Mouse (Mus musculus) embryonic facial prominence, embryonic 12.5 days (tissue): ENCODE results near the gene Mip. TPM values are rescaled to one million over a fixed set of nuclear protein-coding genes. Genes with fewer than 3 reads are reported as not detected.

Source experiments
- ATAC-seq: fragments of 200-750 bp; cut with Nextera tagmentation; 2 replicates; pipeline ENCODE4 v1.8.0; 2017; ENCODE audit not compliant: insufficient number of reproducible peaks, insufficient read depth, low FRiP score, low TSS enrichment
- H3K27ac ChIP-seq: fragments of 300-500 bp; sonication (generic); 2 replicates; pipeline ENCODE4 v1.5.1; 2016; ENCODE audit warnings: mild to moderate bottlenecking
- H3K27me3 ChIP-seq: fragments of 300-500 bp; sonication (generic); 2 replicates; pipeline ENCODE4 v1.6.1; 2016; ENCODE audit warnings: mild to moderate bottlenecking, moderate library complexity
- H3K36me3 ChIP-seq: fragments of 300-500 bp; sonication (generic); 2 replicates; pipeline ENCODE4 v1.6.1; 2016; ENCODE audit warnings: mild to moderate bottlenecking
- H3K4me1 ChIP-seq: fragments of 300-500 bp; sonication (generic); 2 replicates; pipeline ENCODE4 v1.6.1; 2016
- H3K4me2 ChIP-seq: fragments of 300-500 bp; sonication (generic); replicated peaks from 2 replicates; pipeline ENCODE4 v1.6.1; 2016; ENCODE audit warnings: mild to moderate bottlenecking, moderate library complexity
- H3K4me3 ChIP-seq: fragments of 300-500 bp; sonication (generic); 2 replicates; pipeline ENCODE4 v1.5.1; 2016; ENCODE audit warnings: mild to moderate bottlenecking
- H3K9ac ChIP-seq: fragments of 300-500 bp; sonication (generic); 2 replicates; pipeline ENCODE4 v1.6.1; 2016; ENCODE audit warnings: mild to moderate bottlenecking, moderate library complexity
- H3K9me3 ChIP-seq: fragments of 300-500 bp; sonication (generic); 2 replicates; pipeline ENCODE4 v1.6.1; 2016; ENCODE audit warnings: mild to moderate bottlenecking, moderate library complexity
- WGBS: fragments of 180-500 bp; shearing (Covaris S2); methylation state at CpG from one replicate; pipeline ENCODE4 v1.1.7; 2016; 5-methylcytosine and 5-hydroxymethylcytosine counted together
- polyA plus RNA-seq: library from polyadenylated mRNA; unstranded; fragments of >200 nt; fragmentation: Nextera tagmentation; extraction: Ambion mirVana; gene quantifications from 2 replicates; pipeline ENCODE4 v1.2.1, GENCODE M21; 2016

Mip gene
- polyA plus RNA-seq, 1 experiment from 2014 or later, result 1.1 TPM

DNA sequence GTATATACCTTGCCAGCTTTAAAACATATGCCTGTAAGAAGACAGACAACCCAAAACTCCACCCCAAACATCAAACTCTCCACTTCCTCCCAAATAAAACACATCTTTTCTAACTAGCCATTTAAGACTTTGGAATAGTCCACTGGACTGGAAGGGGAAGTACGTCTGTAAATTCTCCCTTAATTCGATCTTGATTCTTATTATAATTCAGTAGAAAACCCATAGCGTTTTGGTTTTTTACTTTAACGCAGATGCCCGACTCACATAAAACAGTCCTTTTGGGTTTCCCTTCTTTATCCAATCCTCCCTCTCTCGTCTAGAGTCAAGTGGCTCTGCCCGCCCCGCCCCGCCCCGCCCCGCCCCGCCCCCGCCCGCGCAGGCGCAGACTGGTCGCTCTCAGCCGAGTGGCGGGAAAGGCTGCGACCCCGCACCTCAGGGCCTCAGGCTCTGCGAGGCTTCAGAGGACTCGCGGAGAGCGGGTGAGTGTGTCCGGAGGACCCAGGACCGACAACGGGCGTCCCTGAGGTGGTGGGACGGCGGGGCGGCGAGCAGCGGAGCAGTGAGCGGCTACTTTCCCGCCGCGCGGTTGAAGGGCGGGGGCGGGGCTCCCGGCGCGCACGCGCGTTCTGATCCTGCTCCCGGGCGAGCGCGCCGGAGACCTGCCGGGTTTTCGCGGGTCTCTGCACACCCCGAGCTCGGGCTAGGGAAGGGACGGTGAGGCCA is 6.2 kb downstream of the Mip start, which contains the start of gene Timeless:
Gene Timeless (plus strand): TSS at position 369 of the 723 bp plus-strand sequence.
- Histone ChIP-seq H3K4me1 (peaks cover 27% of the 10 kb centered on the region), H3K27ac (peak within 1 kb of the TSS; percentile 92), H3K9me3 (no peaks in the 10 kb centered on the region), H3K27me3 (no peaks in the 10 kb centered on the region), H3K4me2 (peak within 1 kb of the TSS; percentile 55), H3K36me3 (no peaks in the 10 kb centered on the region), H3K4me3 (peak within 1 kb of the TSS; percentile 62), H3K9ac (peak within 1 kb of the TSS; percentile 75)
- ATAC-seq, result peak; percentile 87
- WGBS, result under 1% methylated on average over 57 of the region's 58 CpGs

DNA sequence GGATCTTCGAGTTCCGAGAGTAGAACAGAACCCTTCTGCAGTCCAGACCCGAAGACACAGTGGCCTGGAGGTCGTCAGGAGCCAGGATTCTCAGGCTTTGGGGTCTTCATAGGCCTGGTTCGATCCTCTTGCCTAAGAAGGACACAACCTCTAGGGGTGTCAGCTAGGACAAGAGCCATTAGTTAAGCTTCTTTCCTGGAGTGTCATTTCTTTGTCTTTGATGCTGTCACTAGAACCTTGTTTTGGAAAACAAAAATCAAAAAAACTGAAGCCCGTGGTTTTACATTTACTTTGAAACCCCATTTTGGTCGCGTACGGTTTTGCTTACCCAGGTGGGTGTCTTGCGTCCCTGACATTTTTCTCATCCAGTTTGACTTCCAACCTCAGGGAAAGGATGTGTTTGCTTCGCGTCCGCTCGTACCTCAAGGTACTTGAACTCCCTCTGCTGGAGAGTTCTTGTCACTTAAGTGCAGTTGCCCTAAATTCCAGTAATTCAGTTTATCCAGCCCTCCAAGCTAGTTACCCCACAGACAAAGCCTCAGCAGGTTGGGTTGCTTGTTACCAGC is 6.9 kb downstream of the Mip start:
- H3K36me3 ChIP-seq, result no peaks in the 10 kb centered on the region
- peak overlapping the region; percentile 92 for H3K27ac ChIP-seq
- peak overlapping the region; percentile 75 for H3K9ac ChIP-seq
- peak overlapping the region; percentile 55 for H3K4me2 ChIP-seq
- H3K9me3 ChIP-seq, result no peaks in the 10 kb centered on the region
- H3K27me3 ChIP-seq, result no peaks in the 10 kb centered on the region
- 0% methylated on average over 14 of the region's 14 CpGs for WGBS
- peaks cover 28% of the 10 kb centered on the region for H3K4me1 ChIP-seq
- ATAC-seq, result no peak
- H3K4me3 ChIP-seq, result peak overlapping the region; percentile 62

DNA sequence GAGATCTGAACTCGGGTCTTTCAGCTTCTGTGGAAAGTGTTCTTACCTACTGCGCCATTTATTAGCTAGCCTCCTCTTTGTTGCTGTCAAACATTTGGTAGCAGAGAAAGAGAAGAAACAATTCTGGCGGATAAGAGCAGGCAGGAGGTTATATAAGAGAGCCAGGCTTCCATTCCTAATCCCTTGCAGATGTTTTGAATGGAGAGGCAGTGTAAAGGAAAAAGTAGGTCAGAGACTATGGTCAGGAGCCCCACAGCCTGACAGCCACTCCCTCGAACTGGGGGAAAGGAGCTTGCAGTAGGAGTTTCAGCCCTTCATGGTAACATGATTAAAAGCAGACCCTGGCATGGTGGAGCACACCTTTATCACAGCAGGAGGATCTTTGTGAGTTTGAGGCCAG is 10.7 kb downstream of the Mip start:
- Histone ChIP-seq H3K4me3 (no peak overlapping the region), H3K36me3 (peaks cover 17% of the 10 kb centered on the region), H3K9ac (no peak overlapping the region), H3K27me3 (no peaks in the 10 kb centered on the region), H3K9me3 (no peaks in the 10 kb centered on the region), H3K4me2 (0 out of 2 replicates have a peak overlapping the region, but pooled peaks have one; percentile 3), H3K27ac (peak overlapping the region; percentile 73), H3K4me1 (peaks cover 30% of the 10 kb centered on the region)
- ATAC-seq, result no peak
- 42% methylated on average over 4 of the region's 4 CpGs for WGBS

DNA sequence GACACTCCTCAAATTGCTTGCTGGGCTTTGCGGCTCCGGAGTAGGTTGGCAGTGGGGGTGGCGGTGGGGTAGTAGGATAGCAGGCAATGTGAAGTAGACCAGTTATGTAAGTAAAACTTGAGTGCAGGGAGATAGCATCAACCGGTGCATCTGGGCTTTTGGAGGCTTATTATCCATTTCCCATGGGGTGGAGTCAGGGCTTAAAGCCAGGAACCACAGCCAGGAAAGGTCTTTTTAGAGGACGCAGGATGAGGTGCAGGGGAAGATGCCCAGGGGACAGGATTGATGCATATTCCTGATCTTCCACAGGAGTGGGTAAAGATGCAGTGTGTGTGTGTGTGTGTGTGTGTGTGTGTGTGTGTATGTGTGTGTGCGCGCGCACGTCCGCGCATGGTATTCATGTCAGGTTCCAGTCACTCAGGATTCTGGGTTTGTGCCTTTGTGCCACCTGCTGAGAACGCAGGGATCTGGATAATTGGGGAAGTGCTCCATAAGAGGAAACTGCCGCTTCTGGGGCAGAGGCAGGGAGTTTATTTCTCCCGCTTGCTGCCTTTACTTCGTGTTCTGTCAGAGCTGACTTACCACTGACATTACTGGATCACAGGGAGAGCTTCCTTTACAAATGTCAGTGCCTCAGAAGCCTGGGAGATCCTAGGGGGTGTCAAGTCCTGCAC is 12.3 kb downstream of the Mip start:
- no peak overlapping the region for H3K4me2 ChIP-seq
- no peak for ATAC-seq
- H3K9me3 ChIP-seq, result no peaks in the 10 kb centered on the region
- no peak overlapping the region for H3K4me3 ChIP-seq
- no peak overlapping the region; the same call in 1 of the 2 replicates for H3K27ac ChIP-seq
- H3K27me3 ChIP-seq, result no peaks in the 10 kb centered on the region
- peaks cover 30% of the 10 kb centered on the region for H3K4me1 ChIP-seq
- no peak overlapping the region for H3K9ac ChIP-seq
- WGBS, result 67% methylated on average over 15 of the region's 15 CpGs
- peaks cover 33% of the 10 kb centered on the region for H3K36me3 ChIP-seq

DNA sequence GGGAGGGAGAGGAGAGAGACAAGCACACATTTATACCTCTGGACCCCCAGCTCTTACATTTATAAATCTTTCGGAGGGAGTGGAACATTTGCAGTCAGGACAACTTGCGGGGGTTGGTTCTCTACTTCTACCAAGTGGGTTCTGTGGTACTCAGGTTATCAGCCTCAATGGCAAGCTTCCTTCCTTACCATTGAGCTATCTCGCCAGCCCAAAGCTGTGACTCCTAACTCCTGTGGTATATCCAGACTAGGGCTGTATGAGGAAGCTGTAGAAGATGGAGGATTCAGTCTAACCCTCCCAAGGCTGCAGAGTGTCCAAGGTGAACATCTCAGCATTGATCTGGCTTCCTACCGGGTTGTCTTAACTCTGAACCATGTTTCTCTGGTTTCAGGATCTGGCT is 13.5 kb downstream of the Mip start:
- H3K36me3 ChIP-seq, result peaks cover 44% of the 10 kb centered on the region
- H3K9me3 ChIP-seq, result no peaks in the 10 kb centered on the region
- no peaks in the 10 kb centered on the region for H3K27me3 ChIP-seq
- ATAC-seq, result no peak
- H3K4me1 ChIP-seq, result peaks cover 25% of the 10 kb centered on the region
- H3K27ac ChIP-seq, result no peak overlapping the region
- no peak overlapping the region for H3K9ac ChIP-seq
- no peak overlapping the region for H3K4me2 ChIP-seq
- 88% methylated on average over 4 of the region's 4 CpGs for WGBS
- H3K4me3 ChIP-seq, result no peak overlapping the region

DNA sequence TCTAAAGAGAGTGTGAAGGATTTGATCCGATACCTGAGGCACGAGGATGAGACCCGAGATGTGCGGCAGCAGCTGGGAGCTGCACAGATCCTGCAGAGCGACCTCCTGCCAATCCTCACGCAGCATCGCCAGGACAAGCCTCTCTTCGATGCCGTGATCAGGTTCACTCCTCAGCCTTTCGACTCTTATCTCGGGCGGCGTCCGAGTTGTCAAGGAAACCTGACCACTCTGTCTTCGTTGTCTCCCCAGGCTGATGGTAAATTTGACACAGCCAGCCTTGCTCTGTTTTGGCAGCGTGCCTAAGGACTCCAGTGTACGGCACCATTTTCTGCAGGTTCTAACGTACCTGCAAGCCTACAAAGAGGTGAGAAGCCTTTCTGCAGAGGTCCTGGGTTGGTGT is 14.5 kb downstream of the Mip start:
- H3K4me2 ChIP-seq, result no peak overlapping the region
- H3K4me1 ChIP-seq, result peaks cover 22% of the 10 kb centered on the region
- ATAC-seq, result no peak
- no peaks in the 10 kb centered on the region for H3K9me3 ChIP-seq
- no peak overlapping the region for H3K9ac ChIP-seq
- 91% methylated on average over 18 of the region's 18 CpGs for WGBS
- no peak overlapping the region for H3K4me3 ChIP-seq
- H3K27me3 ChIP-seq, result no peaks in the 10 kb centered on the region
- H3K27ac ChIP-seq, result no peak overlapping the region
- peaks cover 54% of the 10 kb centered on the region for H3K36me3 ChIP-seq

DNA sequence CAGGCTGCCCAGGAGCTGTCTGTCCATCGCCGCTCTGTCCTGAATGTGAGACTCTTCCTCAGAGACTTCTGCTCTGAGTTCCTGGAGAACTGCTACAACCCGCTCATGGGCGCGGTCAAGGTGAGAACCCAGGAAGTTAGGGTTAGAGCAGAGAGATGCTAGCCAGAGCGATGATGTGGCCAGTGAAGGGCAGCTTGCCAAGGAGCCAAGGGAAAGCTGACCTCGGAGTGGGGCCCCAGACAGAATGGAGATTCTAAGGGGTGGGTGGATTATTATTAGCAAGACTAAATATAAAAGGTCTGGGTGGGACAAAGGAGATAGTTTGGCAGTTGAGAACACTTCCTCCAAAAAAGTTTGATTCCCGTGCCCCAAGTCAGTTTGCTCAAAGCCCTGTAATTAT is 17.6 kb downstream of the Mip start:
- H3K9me3 ChIP-seq, result no peaks in the 10 kb centered on the region
- no peaks in the 10 kb centered on the region for H3K27me3 ChIP-seq
- H3K36me3 ChIP-seq, result peaks cover 84% of the 10 kb centered on the region
- no peak overlapping the region for H3K4me2 ChIP-seq
- H3K4me1 ChIP-seq, result peaks cover 2% of the 10 kb centered on the region
- H3K9ac ChIP-seq, result no peak overlapping the region
- H3K4me3 ChIP-seq, result no peak overlapping the region
- ATAC-seq, result no peak
- no peak overlapping the region for H3K27ac ChIP-seq
- 93% methylated on average over 8 of the region's 8 CpGs for WGBS

DNA sequence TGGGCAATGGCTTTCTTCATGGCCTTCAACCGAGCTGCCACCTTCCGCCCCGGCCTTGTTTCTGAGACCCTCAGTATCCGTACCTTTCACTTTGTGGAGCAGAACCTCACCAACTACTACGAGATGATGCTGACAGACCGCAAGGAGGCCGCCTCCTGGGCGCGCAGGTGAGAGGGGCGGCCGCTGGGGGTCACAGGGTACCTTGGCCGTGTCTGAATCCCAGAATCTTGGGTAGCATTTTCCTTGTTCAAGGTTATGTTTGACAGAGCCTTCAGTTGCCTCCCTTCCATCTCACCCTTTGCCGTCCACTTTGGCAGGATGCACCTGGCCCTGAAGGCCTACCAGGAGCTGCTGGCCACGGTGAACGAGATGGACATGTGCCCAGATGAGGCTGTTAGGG is 18.5 kb downstream of the Mip start:
- H3K36me3 ChIP-seq, result peaks cover 89% of the 10 kb centered on the region

DNA sequence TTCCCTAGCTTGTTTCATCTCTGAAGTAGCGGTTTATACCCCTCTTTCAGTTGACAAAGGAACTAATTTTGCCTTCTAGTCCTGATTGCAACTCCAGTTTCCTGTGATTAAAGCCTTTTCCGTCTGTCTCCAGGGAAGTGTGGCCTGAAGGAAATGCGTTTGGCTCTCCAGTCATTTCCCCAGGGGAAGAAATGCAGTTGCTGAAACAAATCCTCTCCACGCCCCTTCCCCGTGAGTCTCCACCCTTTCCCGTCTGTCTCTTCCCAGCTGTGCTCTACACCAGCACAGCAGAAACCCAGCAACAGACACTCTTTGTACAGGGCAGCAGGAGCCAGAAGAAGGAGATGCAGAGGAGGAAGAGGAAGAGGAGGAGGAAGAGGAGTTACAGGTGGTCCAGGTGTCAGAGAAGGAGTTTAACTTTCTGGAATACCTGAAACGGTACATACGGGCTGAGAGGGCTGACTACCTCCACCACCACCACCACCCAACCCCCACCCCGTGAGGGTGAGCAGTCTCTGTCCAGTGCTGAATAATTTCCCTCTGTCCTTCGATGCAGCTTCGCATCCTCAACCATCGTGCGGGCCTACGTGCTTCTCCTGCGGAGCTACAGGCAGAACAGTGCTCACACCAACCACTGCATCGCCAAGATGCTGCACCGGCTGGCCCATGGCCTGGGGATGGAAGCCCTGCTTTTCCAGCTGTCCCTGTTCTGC is 21.5 kb downstream of the Mip start:
- Histone ChIP-seq H3K4me1 (no peaks in the 10 kb centered on the region), H3K27ac (peak overlapping the region; percentile 56), H3K27me3 (no peaks in the 10 kb centered on the region), H3K4me2 (no peak overlapping the region), H3K4me3 (no peak overlapping the region), H3K36me3 (peaks cover 94% of the 10 kb centered on the region), H3K9ac (peak overlapping the region; percentile 7; the same call in 1 of the 2 replicates), H3K9me3 (no peaks in the 10 kb centered on the region)
- WGBS, result 67% methylated on average over 17 of the region's 17 CpGs
- ATAC-seq, result no peak

More for the DNA sequence above, 18.5 kb downstream of the Mip start:
- no peaks in the 10 kb centered on the region for H3K27me3 ChIP-seq
- WGBS, result 92% methylated on average over 15 of the region's 15 CpGs
- no peaks in the 10 kb centered on the region for H3K9me3 ChIP-seq
- H3K4me2 ChIP-seq, result no peak overlapping the region
- H3K4me1 ChIP-seq, result no peaks in the 10 kb centered on the region
- no peak overlapping the region for H3K27ac ChIP-seq
- H3K9ac ChIP-seq, result no peak overlapping the region
- no peak for ATAC-seq
- no peak overlapping the region for H3K4me3 ChIP-seq

DNA sequence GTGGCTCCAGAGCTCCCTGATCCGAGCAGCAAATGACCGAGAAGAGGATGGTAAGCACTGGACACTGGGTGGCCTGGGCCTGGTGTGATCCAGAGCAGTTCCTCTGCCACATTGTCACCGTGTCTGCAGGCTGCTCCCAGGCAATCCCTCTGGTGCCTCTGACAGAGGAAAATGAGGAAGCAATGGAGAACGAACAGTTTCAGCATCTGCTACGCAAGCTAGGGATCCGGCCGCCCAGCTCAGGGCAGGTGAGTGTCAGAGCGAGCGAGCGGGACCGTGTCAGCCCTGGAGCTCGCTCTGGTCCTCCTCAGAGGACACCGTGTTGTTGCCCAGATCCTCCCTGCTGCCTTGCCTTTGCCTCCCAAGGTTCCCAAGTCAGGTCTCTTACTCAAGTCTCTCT is 24.9 kb downstream of the Mip start:
- ATAC-seq, result no peak
- no peak overlapping the region for H3K27ac ChIP-seq
- H3K36me3 ChIP-seq, result peaks cover 74% of the 10 kb centered on the region
- H3K4me1 ChIP-seq, result no peaks in the 10 kb centered on the region
- H3K4me3 ChIP-seq, result no peak overlapping the region
- no peak overlapping the region for H3K9ac ChIP-seq
- no peak overlapping the region for H3K4me2 ChIP-seq
- H3K27me3 ChIP-seq, result no peaks in the 10 kb centered on the region
- 94% methylated on average over 13 of the region's 13 CpGs for WGBS
- H3K9me3 ChIP-seq, result no peaks in the 10 kb centered on the region

DNA sequence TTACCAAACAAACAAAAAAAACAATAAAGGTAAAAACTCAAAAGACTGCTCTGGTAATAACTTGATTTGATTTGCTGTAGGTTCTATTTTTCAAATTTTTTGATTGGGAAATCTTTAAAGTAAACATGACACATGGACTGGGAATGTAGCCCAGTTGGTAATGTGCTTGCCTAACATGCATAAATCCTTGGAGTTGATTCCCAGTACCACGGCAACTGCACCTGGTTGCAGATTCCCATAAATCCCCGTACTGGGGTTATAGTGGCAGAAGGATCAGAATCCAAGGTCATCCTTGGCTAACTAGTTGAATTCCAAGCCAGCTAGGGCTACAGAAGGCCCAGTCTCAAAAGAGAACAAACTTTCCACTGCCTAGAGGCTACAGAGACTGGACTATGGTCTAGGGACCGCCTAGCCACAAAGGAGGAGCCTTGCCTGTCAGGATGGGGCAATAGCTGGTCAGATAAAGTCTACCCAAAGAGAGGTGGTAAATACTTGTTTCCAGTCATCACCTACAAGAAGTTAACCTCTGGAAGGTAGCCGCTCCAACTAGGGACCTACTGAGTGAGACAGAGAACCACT is 28.1 kb downstream of the Mip start, which contains the start of gene Apon:
Gene Apon (plus strand): TSS at position 420 of the 579 bp plus-strand sequence.
- H3K27ac ChIP-seq, result no peak within 1 kb of the TSS
- H3K36me3 ChIP-seq, result peaks cover 47% of the 10 kb centered on the region
- ATAC-seq, result no peak
- WGBS, result 92% methylated on average over 4 of the region's 4 CpGs
- no peaks in the 10 kb centered on the region for H3K27me3 ChIP-seq
- H3K4me1 ChIP-seq, result no peaks in the 10 kb centered on the region
- no peaks in the 10 kb centered on the region for H3K9me3 ChIP-seq
- H3K4me2 ChIP-seq, result no peak within 1 kb of the TSS
- H3K9ac ChIP-seq, result no peak within 1 kb of the TSS
- H3K4me3 ChIP-seq, result no peak within 1 kb of the TSS
